Mouse (Mus musculus) urinary bladder, postnatal 10 days (tissue): Measurements from ENCODE around the gene Flg.

Source experiments
- DNase-seq: peaks from one replicate; pipeline ENCODE4 v3.0.0; 2022; ENCODE audit warnings: low spot score

Gene Flg

DNA sequence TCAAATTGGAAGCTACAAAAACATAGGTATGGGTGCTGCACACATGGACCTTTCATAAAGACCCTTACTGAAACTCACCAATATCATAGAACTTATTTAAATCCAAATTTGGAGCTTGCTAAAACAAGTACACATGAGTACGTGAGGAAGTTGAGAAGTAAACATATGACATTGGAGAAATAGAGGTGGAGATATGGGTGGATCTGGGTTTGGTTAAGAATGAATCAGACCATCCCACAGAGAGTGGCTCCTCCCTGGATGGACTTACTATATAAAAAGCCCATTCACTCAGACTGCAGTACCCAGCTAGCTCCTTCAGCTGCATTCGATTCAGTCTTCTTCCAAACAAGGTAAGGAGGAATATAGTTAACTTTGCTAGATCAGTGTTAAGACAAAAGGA, at the start of gene Flg:
Gene Flg (plus strand): TSS at position 301 of the 400 bp plus-strand sequence.
- DNase-seq: no peak

DNA sequence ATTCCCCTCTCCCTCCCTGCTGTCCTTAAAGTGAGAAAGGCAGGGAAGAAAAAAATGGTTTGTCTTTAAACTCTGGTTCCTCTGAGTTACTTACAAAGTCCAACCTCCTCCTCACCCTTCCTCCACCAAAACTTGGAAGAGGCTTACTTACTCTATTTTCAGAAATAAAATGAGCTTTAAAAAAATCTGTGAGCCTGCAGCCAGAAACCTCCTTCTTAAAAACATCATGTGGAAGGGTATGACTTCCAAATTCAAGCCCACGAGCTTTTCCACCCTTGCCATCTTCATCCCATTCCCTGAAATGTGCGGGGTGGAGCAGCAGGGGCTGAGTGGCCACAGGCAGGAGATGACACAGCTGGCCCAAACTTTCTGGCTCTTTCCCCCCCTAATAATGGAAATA, 24.2 kb downstream of the Flg start:
- no peak for DNase-seq

DNA sequence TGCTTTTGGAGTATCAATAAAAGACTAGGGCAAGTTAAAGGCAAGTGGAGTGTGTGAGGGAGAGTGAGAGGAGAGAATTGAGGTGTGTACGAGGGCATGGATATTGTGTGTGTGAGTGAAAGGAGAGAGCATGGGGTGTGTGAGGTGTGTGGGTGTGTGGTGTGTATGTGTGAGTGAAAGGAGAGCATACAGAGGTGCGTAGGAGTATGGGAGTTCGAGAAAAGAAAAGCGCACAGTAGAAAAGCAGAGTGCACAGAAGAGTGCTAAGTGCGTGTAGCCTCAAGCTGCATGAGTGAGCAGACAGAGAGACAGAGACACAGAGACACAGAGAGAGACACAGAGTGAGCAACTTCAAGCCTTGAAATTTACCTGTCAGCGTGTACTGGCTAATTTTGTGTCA, 26.5 kb downstream of the Flg start:
- no peak for DNase-seq

DNA sequence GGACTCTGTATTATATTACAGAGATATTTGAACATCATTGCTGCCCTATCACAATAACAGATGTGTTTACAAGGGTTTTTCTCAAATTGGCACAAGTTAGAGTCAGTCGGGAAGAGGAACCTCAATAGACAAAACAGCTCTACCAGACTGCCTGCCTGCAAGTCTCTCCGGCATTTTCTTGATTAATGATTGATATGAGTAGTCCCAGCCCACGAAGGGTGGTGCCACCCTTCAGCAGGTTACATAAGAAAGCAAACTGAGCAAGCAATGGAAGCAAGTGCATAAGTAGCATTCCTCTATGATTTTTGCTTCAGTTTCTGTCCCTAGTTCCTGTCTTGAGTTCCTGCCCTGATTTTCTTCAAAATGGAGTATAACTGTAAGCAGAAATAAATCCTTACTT, 28.6 kb downstream of the Flg start:
- no peak for DNase-seq

DNA sequence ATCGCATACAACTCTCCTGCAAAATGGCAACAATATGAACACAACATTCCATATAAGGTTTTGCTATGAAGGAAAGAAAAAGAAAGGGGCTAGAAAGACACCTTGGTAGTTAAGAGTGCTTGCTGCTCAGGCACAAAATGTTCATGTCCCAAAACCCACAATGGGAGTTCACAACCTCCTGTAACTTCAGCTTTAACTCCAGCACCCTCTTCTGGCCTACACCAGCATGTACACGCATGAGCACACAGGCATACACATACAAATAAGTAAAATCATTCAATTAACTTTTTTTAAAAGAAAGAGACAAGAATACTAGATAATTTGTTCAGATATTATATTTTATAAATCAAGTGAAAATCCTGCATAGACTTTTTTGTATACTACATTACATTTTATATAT, 32.8 kb downstream of the Flg start:
- no peak for DNase-seq

DNA sequence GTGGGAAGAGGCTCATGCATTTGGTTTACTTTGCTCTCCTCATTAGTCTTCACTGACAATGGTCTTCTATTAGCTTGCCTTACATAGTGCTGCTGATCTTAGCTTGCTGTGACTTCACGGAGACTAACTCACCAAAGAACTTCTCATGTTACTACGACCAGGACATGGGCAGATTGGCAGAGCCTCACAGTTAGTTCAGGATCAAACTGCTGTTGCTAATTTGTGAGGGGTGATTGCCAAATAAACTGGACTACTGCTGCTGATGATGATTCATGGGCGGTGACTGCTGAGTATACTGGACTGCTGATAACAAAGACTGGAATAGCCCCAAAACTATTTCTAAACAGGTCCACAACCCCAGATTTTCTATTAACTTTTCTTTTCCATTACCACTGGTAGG, 38.0 kb downstream of the Flg start:
- DNase-seq: no peak

DNA sequence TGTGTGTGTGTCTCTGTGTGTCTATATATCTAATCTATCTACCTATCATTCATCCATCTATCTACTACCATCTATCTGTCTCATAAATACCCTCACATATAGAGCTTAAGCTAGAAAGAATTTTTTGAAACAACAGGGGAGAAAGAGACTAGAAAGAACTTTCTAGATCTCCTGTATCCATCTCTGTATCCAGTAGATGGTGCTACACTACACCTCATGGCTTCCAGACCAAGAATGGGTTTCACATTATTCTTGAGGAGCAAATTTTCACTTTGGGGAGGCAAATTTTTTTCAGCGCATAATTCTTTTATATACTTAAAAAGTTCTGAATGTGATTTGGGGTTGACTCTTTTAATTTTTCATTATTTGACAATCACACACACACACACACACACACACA, 41.1 kb downstream of the Flg start:
- DNase-seq: no peak

DNA sequence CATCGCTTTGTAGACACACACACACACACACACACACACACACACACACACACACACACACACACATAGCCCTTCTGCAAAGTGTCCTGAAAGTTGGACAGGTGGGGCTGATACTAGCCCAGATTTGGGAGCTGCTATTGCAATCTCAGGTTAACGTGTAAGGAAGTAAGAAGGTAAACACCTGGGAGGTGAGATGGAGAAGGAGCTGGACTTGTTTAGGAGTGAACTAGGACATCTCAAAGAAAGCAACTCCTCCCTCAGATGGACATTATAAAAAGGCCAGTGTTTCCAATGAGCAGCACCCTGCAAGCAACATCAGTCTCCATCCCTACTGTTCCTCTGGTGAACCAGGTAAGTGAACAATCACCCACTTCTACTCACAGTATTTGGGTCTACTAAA, 46.1 kb downstream of the Flg start, which contains the start of gene Hrnr:
Gene Hrnr (plus strand): TSS at position 301 of the 400 bp plus-strand sequence.
- DNase-seq: no peak

DNA sequence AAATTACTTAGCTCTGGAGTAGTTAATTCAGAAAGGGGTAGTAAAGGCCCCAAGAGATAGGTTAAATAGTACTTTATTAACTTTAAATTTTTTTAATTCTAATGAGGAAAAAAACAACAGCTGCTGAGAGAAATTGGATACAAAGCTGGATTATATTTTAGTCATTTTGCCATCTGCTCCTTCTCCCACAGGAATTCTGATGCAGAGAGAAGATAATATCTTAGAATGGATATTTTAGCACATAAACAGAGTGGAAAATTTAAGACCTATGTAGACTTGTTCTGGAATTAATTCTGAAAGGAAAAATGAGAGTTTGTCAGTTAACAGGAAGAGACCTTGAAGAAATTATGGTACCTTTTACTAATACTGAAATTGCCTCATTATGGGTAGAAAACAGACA, 64.4 kb downstream of the Flg start:
- DNase-seq: no peak

DNA sequence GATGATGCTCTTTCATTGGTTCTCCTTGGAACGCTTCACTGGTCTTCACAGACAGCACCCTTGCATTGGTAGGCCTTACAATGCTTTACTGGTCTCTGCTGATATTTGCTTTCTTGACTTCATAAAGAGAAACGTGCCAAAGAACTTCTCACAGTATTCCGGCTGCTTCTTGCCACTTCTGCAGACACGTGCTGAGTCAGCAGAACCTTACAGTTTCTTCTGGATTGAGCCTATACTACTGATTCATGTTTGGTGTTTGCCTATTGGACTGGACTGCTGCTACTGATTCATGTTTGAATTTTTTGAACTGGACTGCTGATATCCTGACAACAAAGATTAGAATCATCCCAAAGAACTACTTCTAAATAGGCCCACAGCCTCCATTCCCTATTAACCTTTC, 66.7 kb downstream of the Flg start:
- no peak for DNase-seq
